Mouse (Mus musculus): ENCODE results near the gene Nr2c1.

Nr2c1 gene

GRCm38 (mm10) chr10:94147756-94148531 is at the start of gene Nr2c1:
Nr2c1 (plus strand) TSS chr10:94148023.
- DNase-seq (ENCODE audit: low spot score): peak; percentile 93

GRCm38 (mm10) chr10:94098100-94098499 is 49.7 kb upstream of the Nr2c1 start:
- DNase-seq (ENCODE audit: low spot score): no peak

GRCm38 (mm10) chr10:94105498-94105897 is 42.3 kb upstream of the Nr2c1 start:
- DNase-seq (ENCODE audit: low spot score): no peak

GRCm38 (mm10) chr10:94107168-94107567 is 40.7 kb upstream of the Nr2c1 start:
- DNase-seq (ENCODE audit: low spot score): no peak

- DNase-seq (ENCODE audit: low spot score): no peak
Observed at GRCm38 (mm10) chr10:94107607-94108006, 40.2 kb upstream of the Nr2c1 start.

- DNase-seq (ENCODE audit: low spot score): no peak
Observed at GRCm38 (mm10) chr10:94108791-94109190, 39.0 kb upstream of the Nr2c1 start.

- no peak for DNase-seq (ENCODE audit: low spot score)
Observed at GRCm38 (mm10) chr10:94110834-94111754, 36.7 kb upstream of the Nr2c1 start.

GRCm38 (mm10) chr10:94112207-94112606 is 35.6 kb upstream of the Nr2c1 start:
- DNase-seq (ENCODE audit: low spot score): no peak

GRCm38 (mm10) chr10:94115893-94116599 is 31.8 kb upstream of the Nr2c1 start:
- DNase-seq (ENCODE audit: low spot score): peak; percentile 90

GRCm38 (mm10) chr10:94116781-94117340 is 31.0 kb upstream of the Nr2c1 start:
- no peak for DNase-seq (ENCODE audit: low spot score)

GRCm38 (mm10) chr10:94117916-94118315 is 29.9 kb upstream of the Nr2c1 start:
- DNase-seq (ENCODE audit: low spot score): no peak

GRCm38 (mm10) chr10:94118993-94119392 is 28.8 kb upstream of the Nr2c1 start:
- DNase-seq (ENCODE audit: low spot score): no peak

GRCm38 (mm10) chr10:94120676-94121075 is 27.1 kb upstream of the Nr2c1 start:
- no peak for DNase-seq (ENCODE audit: low spot score)

- peak; percentile 62 for DNase-seq (ENCODE audit: low spot score)
Observed at GRCm38 (mm10) chr10:94122595-94122994, 25.2 kb upstream of the Nr2c1 start.

GRCm38 (mm10) chr10:94123581-94123980 is 24.2 kb upstream of the Nr2c1 start:
- no peak for DNase-seq (ENCODE audit: low spot score)

- no peak for DNase-seq (ENCODE audit: low spot score)
Observed at GRCm38 (mm10) chr10:94124376-94124775, 23.4 kb upstream of the Nr2c1 start.

- DNase-seq (ENCODE audit: low spot score): peak; percentile 85
Observed at GRCm38 (mm10) chr10:94129680-94130119, 18.1 kb upstream of the Nr2c1 start.

GRCm38 (mm10) chr10:94133081-94133480 is 14.7 kb upstream of the Nr2c1 start:
- DNase-seq (ENCODE audit: low spot score): no peak

- no peak for DNase-seq (ENCODE audit: low spot score)
Observed at GRCm38 (mm10) chr10:94133674-94134073, 14.1 kb upstream of the Nr2c1 start.

- no peak for DNase-seq (ENCODE audit: low spot score)
Observed at GRCm38 (mm10) chr10:94134535-94135390, 13.1 kb upstream of the Nr2c1 start.

All from layer of hippocampus, adult 11-12 months (tissue).